7 mouse cellular contexts compared by ENCODE assay signal in the genomic region with DNA sequence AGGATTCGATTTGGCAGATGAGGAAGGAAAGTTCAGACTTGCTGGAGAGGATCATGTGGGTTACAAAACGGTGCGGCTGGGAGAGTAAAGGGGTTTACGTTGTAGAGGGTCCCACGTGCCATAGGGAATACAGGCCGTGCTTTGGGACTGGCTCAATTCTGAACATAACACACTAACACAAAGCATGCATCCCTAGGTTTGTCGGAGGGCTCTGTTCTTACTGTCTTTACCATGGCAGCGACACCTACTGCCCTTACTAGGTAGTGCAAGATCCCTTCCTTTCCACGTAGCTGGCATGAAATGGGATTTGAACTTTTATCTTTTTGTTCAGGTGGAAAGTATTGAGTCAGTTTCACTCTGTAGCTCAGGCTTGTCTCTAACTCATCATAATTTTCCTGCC. TPM values are rescaled to one million over a fixed set of nuclear protein-coding genes. Genes with fewer than 3 reads are reported as not detected.
DNase-seq lines count a peak whose midpoint lies in the region; ATAC-seq and TF ChIP-seq lines count a peak whose summit lies in the region.

No protein-coding gene starts in this region.

- DNase-seq in liver (peak; percentile 52), ES-E14 (ENCODE audit: low read depth, low spot score) (peak; percentile 56)
- DNase-seq in adrenal gland, postnatal 25 days = peak; percentile 25
- DNase-seq in embryonic facial prominence, embryonic 10.5 days (ENCODE audit: low spot score) = peak; percentile 67
- peak; percentile 25 for DNase-seq in large intestine, adult 2 months (ENCODE audit: low read depth, low spot score)
- DNase-seq in naive thymus-derived CD4-positive, alpha-beta T cell, adult 2 months (ENCODE audit: low read depth) = peak; percentile 71

- WGBS in liver, embryonic 12.5 days (ENCODE audit: insufficient replicate concordance) = 48% methylated on average over 9 of the region's 9 CpGs
- 52% methylated on average over 9 of the region's 9 CpGs for WGBS in embryonic facial prominence, embryonic 10.5 days
- 35% methylated on average over 9 of the region's 9 CpGs for WGBS in large intestine, adult 2 months

- no peak for ATAC-seq in liver, embryonic 12.5 days

- peaks cover 86% of the 10 kb centered on the region for H3K36me3 ChIP-seq in liver, embryonic 12.5 days
- H3K36me3 ChIP-seq in ES-E14 (ENCODE audit: control insufficient read depth, insufficient read depth, low read length, poor library complexity, severe bottlenecking) = peaks cover 33% of the 10 kb centered on the region
- H3K36me3 ChIP-seq in embryonic facial prominence, embryonic 10.5 days (replicated peaks) = peaks cover 92% of the 10 kb centered on the region

- H3K4me2 ChIP-seq in liver, embryonic 12.5 days = no peak overlapping the region

- H3K4me1 ChIP-seq in liver, embryonic 12.5 days = no peaks in the 10 kb centered on the region
- no peaks in the 10 kb centered on the region for H3K4me1 ChIP-seq in ES-E14 (ENCODE audit: control insufficient read depth in 2 of 2, insufficient read depth in 2 of 2, low read length in 2 of 2, poor library complexity in 1 of 2)
- no peaks in the 10 kb centered on the region for H3K4me1 ChIP-seq in embryonic facial prominence, embryonic 10.5 days

- H3K27me3 ChIP-seq in liver, embryonic 12.5 days (replicated peaks) = no peaks in the 10 kb centered on the region
- H3K27me3 ChIP-seq in embryonic facial prominence, embryonic 10.5 days (replicated peaks; ENCODE audit: low read depth, poor library complexity, severe bottlenecking) = no peaks in the 10 kb centered on the region

- no peak overlapping the region for H3K4me3 ChIP-seq in liver, embryonic 12.5 days
- no peak overlapping the region for H3K4me3 ChIP-seq in ES-E14 (ENCODE audit: insufficient read depth in 1 of 2, low read depth in 1 of 2, low read length in 2 of 2, poor library complexity in 1 of 2, severe bottlenecking in 1 of 2)
- no peak overlapping the region for H3K4me3 ChIP-seq in embryonic facial prominence, embryonic 10.5 days

- no peak overlapping the region for H3K9ac ChIP-seq in liver, embryonic 12.5 days
- no peak overlapping the region for H3K9ac ChIP-seq in ES-E14 (ENCODE audit: insufficient read depth, low read depth, low read length, poor library complexity, severe bottlenecking)

- no peaks in the 10 kb centered on the region for H3K9me3 ChIP-seq in liver, embryonic 12.5 days (replicated peaks)
- no peaks in the 10 kb centered on the region for H3K9me3 ChIP-seq in ES-E14 (ENCODE audit: control insufficient read depth, insufficient read depth, low read depth, low read length)
- no peaks in the 10 kb centered on the region for H3K9me3 ChIP-seq in embryonic facial prominence, embryonic 10.5 days

- no peak overlapping the region for H3K27ac ChIP-seq in liver, embryonic 12.5 days
- no peak overlapping the region for H3K27ac ChIP-seq in ES-E14 (ENCODE audit: insufficient read depth, low read depth, low read length, poor library complexity, severe bottlenecking)
- no peak overlapping the region for H3K27ac ChIP-seq in embryonic facial prominence, embryonic 10.5 days (replicated peaks)

- in situ Hi-C loops in ES-E14 (cut with MboI; ENCODE audit: low sequenced_read_pairs in 2 of 2, unreplicated experiment in 2 of 2) = no loop called here

TF ChIP-seq in ES-E14, 5 proteins besides CTCF, POLR2A, EP300 and RAD21:
- TF ChIP-seq ZC3H11A (IDR thresholded peaks at IDR 0.05; ENCODE audit: borderline replicate concordance, low read depth, low read length) (no peak), CHD2 (IDR thresholded peaks at IDR 0.05; ENCODE audit: low read depth, low read length) (no peak), HCFC1 (IDR thresholded peaks at IDR 0.05; ENCODE audit: borderline replicate concordance, insufficient read depth, low read length) (no peak), MAFK (IDR thresholded peaks at IDR 0.05; ENCODE audit: insufficient read depth, low read depth, low read length) (no peak), ZNF384 (IDR thresholded peaks at IDR 0.05; ENCODE audit: low read depth, low read length) (no peak)

RNA-seq across cellular contexts. Expression of a gene that starts 15.9 kb away (rescaled TPM):
- polyA plus RNA-seq in liver, embryonic 12.5 days (2016; fragmentation: Nextera tagmentation; extraction: Ambion mirVana) = 43.2 and 45.6 TPM in 2 replicates
- 55.8 and 66.1 TPM in 2 replicates for total RNA-seq in ES-E14 (2012; rRNA removed)
- 28.4 and 31.1 TPM in 2 replicates for total RNA-seq in adrenal gland, postnatal 25 days (2021)
- polyA plus RNA-seq in embryonic facial prominence, embryonic 10.5 days (2016; fragmentation: Nextera tagmentation; extraction: Ambion mirVana) = 75.8 and 80.6 TPM in 2 replicates
- 19.0 and 20.8 TPM in 2 replicates for polyA plus RNA-seq in large intestine, adult 2 months (2012; rRNA removed)

RNA-seq across cellular contexts. Expression of a gene that starts 15.9 kb away (rescaled TPM):
- 20.1 and 21.9 TPM in 2 replicates for polyA plus RNA-seq in liver, embryonic 12.5 days (2016; fragmentation: Nextera tagmentation; extraction: Ambion mirVana)
- total RNA-seq in ES-E14 (2012; rRNA removed) = 66.2 and 69.1 TPM in 2 replicates
- total RNA-seq in adrenal gland, postnatal 25 days (2021) = 28.5 and 30.2 TPM in 2 replicates
- 37.5 and 39.7 TPM in 2 replicates for polyA plus RNA-seq in embryonic facial prominence, embryonic 10.5 days (2016; fragmentation: Nextera tagmentation; extraction: Ambion mirVana)
- 15.0 and 19.2 TPM in 2 replicates for polyA plus RNA-seq in large intestine, adult 2 months (2012; rRNA removed)

RNA-seq across cellular contexts. Expression of a gene that starts 57.9 kb away (rescaled TPM):
- 17.4 and 22.2 TPM in 2 replicates for polyA plus RNA-seq in liver, embryonic 12.5 days (2016; fragmentation: Nextera tagmentation; extraction: Ambion mirVana)
- total RNA-seq in ES-E14 (2012; rRNA removed) = 44.2 and 46.2 TPM in 2 replicates
- total RNA-seq in adrenal gland, postnatal 25 days (2021) = 25.6 and 29.0 TPM in 2 replicates
- 71.6 and 84.5 TPM in 2 replicates for polyA plus RNA-seq in embryonic facial prominence, embryonic 10.5 days (2016; fragmentation: Nextera tagmentation; extraction: Ambion mirVana)
- 7.7 and 11.6 TPM in 2 replicates for polyA plus RNA-seq in large intestine, adult 2 months (2012; rRNA removed)
